ENCODE assay signal across 14 mouse cellular contexts in genomic region chr5:29770935-29771334, GRCm38 (mm10). TPM values are rescaled to one million over a fixed set of nuclear protein-coding genes. Genes with fewer than 3 reads are reported as not detected.
A peak's percentile ranks its signal among the peaks of the same experiment; 100 is the strongest.
DNase-seq lines count a peak whose midpoint lies in the region; TF ChIP-seq lines count a peak whose summit lies in the region.
"Had no signal": no experiment of that assay in that cellular context is flagged by ENCODE, and none has a peak within 500 bp of the region (broad histone marks: within the 10 kb centered on the region; RNA-seq: fewer than 3 reads in every experiment).

No protein-coding gene starts in this region.

- H3K36me3 ChIP-seq in liver, adult 2 months (ENCODE audit: control insufficient read depth, insufficient read depth, low read length): peaks cover 41% of the 10 kb centered on the region
- H3K36me3 ChIP-seq in heart, embryonic 10.5 days: peaks cover 39% of the 10 kb centered on the region

- H3K9ac ChIP-seq in liver, adult 2 months (ENCODE audit: low read depth, low read length): no peak overlapping the region
- H3K9ac ChIP-seq: embryonic facial prominence, embryonic 13.5 days; heart, embryonic 13.5 days had no signal

- peak; percentile 34; the same call in 1 of the 2 replicates for TF ChIP-seq CTCF in liver, adult 2 months (IDR thresholded peaks at IDR 0.05; ENCODE audit: low read depth, low read length)

- intact Hi-C loops in left cerebral cortex, postnatal 4 days (cut with DNase I): no loop called here
- intact Hi-C loops in left cerebral cortex, postnatal 14 days (cut with DNase I): no loop called here

- H3K9me3 ChIP-seq in heart, embryonic 10.5 days: no peaks in the 10 kb centered on the region
- H3K9me3 ChIP-seq: embryonic facial prominence, embryonic 13.5 days; heart, embryonic 13.5 days had no signal

- no peaks in the 10 kb centered on the region for H3K4me1 ChIP-seq in liver, adult 2 months (ENCODE audit: control insufficient read depth, insufficient read depth, low read length)
- peaks cover 18% of the 10 kb centered on the region for H3K4me1 ChIP-seq in heart, embryonic 10.5 days
- H3K4me1 ChIP-seq: embryonic facial prominence, embryonic 13.5 days had no signal

- no peaks in the 10 kb centered on the region for H3K27me3 ChIP-seq in liver, adult 2 months (ENCODE audit: control insufficient read depth, insufficient read depth, low read length)
- no peaks in the 10 kb centered on the region for H3K27me3 ChIP-seq in heart, embryonic 10.5 days (ENCODE audit: insufficient read depth, poor library complexity, severe bottlenecking)
- H3K27me3 ChIP-seq: embryonic facial prominence, embryonic 13.5 days; heart, embryonic 13.5 days had no signal

- WGBS in liver, adult 2 months: 98% methylated on average over 1 of the region's 1 CpGs
- 77% methylated on average over 1 of the region's 1 CpGs for WGBS in heart, embryonic 10.5 days

- peaks cover 2% of the 10 kb centered on the region; the same call in 1 of the 2 replicates for H3K79me2 ChIP-seq in liver, adult 2 months (ENCODE audit: control insufficient read depth, insufficient read depth, low read length)

- peak; percentile 60 to 71 for DNase-seq in cerebellum, postnatal 10 days
- DNase-seq in cerebellum, adult 18-20 months: no peak
- DNase-seq in left cerebral cortex, postnatal 4 days: peak; percentile 31
- no peak for DNase-seq in left cerebral cortex, postnatal 14 days (ENCODE audit: low spot score in 2 of 2)
- peak; percentile 43 for DNase-seq in NIH3T3 (ENCODE audit: low read depth)
- DNase-seq in liver, adult 2 months (ENCODE audit: extremely low read depth, low read depth, low spot score): no peak
- no peak for DNase-seq in adrenal gland, postnatal 25 days
- DNase-seq in heart, embryonic 10.5 days (ENCODE audit: low spot score): no peak
- DNase-seq: adrenal gland, postnatal 14 days; kidney, adult 8-10 months had no signal

- no peak for TF ChIP-seq POLR2A in liver, adult 2 months (IDR thresholded peaks at IDR 0.05; ENCODE audit: extremely low read depth, insufficient read depth, low read length)

- H3K4me3 ChIP-seq in liver, adult 2 months (ENCODE audit: insufficient read depth, low read depth, low read length): no peak overlapping the region
- no peak overlapping the region for H3K4me3 ChIP-seq in heart, embryonic 10.5 days
- H3K4me3 ChIP-seq: embryonic facial prominence, embryonic 13.5 days; heart, embryonic 13.5 days had no signal

- no peak overlapping the region for H3K27ac ChIP-seq in liver, adult 2 months (replicated peaks; ENCODE audit: insufficient read depth, low read depth, low read length)
- H3K27ac ChIP-seq in heart, embryonic 10.5 days: no peak overlapping the region
- H3K27ac ChIP-seq: embryonic facial prominence, embryonic 13.5 days had no signal

RNA-seq across cellular contexts. Expression of gene Gm5129, which starts 35.2 kb away (rescaled TPM):
- total RNA-seq in left cerebral cortex, postnatal 4 days (2021): not detected
- total RNA-seq in left cerebral cortex, postnatal 14 days (2021): not detected
- 2.7 TPM in 1 of 2 replicates, not detected in the other for total RNA-seq in liver, adult 2 months (2014; rRNA removed)
- not detected in 2 replicates for polyA plus RNA-seq in liver, adult 2 months (2012; rRNA removed)
- total RNA-seq in adrenal gland, postnatal 25 days (2021): not detected in 2 replicates
- not detected in 2 replicates for polyA plus RNA-seq in heart, embryonic 10.5 days (2016; fragmentation: Nextera tagmentation; extraction: Ambion mirVana)
- total RNA-seq: adrenal gland, postnatal 14 days; left cerebral cortex, adult 18-20 months; megakaryocyte-erythroid progenitor cell, adult 5-6 weeks had no signal
- polyA plus RNA-seq: embryonic facial prominence, embryonic 13.5 days; heart, embryonic 13.5 days had no signal

RNA-seq across cellular contexts. Expression of gene Dnajb6, which starts 35.4 kb away (rescaled TPM):
- 100 to 1,000 TPM; 190 to 197 TPM for total RNA-seq in left cerebral cortex, postnatal 4 days (2021)
- 100 to 1,000 TPM; 174 to 187 TPM for total RNA-seq in left cerebral cortex, postnatal 14 days (2021)
- 113 and 163 TPM in 2 replicates for total RNA-seq in liver, adult 2 months (2014; rRNA removed)
- polyA plus RNA-seq in liver, adult 2 months (2012; rRNA removed): 19.7 and 23.8 TPM in 2 replicates
- total RNA-seq in adrenal gland, postnatal 25 days (2021): 143 and 153 TPM in 2 replicates
- 110 and 129 TPM in 2 replicates for polyA plus RNA-seq in heart, embryonic 10.5 days (2016; fragmentation: Nextera tagmentation; extraction: Ambion mirVana)

Comparison
In these comparisons a context has a peak if more than half of its experiments do, and no peak if none do; other contexts are left out.
1. DNase-seq: peak in cerebellum, postnatal 10 days (2 of 2), left cerebral cortex, postnatal 4 days (single experiment) and NIH3T3 (single experiment); none in cerebellum, adult 18-20 months (0 of 2), left cerebral cortex, postnatal 14 days (0 of 2), liver, adult 2 months (single experiment), adrenal gland, postnatal 25 days (single experiment) and heart, embryonic 10.5 days (single experiment).